Mouse (Mus musculus): Measurements from ENCODE around the gene Myh13.

DNA sequence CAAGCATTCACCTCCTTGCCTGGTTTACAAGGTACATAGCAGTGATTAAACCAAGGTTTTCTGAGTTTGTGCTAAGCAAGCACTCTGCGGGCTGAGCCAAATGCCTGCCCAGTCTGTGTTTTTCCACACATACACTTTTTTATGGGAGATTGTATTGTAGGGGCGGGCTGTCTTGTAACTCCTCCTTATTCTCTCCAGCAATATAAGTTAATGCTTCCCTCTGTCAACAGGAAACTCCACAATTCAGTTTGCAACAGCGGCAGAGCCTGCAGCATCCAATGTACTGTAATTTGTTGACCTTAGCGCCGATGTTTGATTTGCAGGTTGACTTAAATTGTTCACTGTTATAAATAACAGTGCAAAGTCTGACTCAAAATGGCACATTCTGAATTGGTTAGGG lies 79.5 kb downstream of the Myh13 start:
- no peak for TF ChIP-seq CTCF (conservative IDR thresholded peaks at IDR 0.05; ENCODE audit: insufficient read depth, insufficient read length, low read depth, low read length)
- no peak for TF ChIP-seq POLR2A (IDR thresholded peaks at IDR 0.05; ENCODE audit: low read depth, low read length)

All from kidney, adult 2 months (tissue).